In the genomic region with DNA sequence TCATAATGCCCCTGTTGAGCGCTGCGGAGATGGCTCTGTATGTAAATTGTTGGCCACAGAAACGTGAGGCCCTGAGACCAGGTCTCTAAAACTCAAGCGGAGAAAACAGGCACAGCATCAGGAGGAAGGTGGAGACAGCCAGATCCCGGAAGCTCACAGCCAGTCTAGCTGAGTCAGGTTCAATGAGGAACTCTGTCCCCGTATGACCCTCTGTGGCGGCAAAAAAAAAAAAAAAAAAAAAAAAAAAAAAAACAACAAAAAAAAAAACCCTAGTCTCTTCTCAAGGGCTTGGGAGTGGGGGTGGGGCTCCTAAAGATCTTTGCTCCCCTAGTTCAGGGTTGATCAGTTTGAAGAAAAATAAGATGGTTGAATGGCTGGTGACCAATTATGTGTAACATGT, we compare ENCODE assay signal across 18 mouse cellular contexts. TPM values are rescaled to one million over a fixed set of nuclear protein-coding genes. Genes with fewer than 3 reads are reported as not detected.
A peak's percentile ranks its signal among the peaks of the same experiment; 100 is the strongest.
DNase-seq lines count a peak whose midpoint lies in the region; ATAC-seq lines count a peak whose summit lies in the region.
"Had no signal": no experiment of that assay in that cellular context is flagged by ENCODE, and none has a peak within 500 bp of the region (broad histone marks: within the 10 kb centered on the region; RNA-seq: fewer than 3 reads in every experiment).

No protein-coding gene starts in this region.

- WGBS in midbrain, embryonic 14.5 days = 66% methylated on average over 7 of the region's 7 CpGs

- no peak overlapping the region for H3K4me2 ChIP-seq in midbrain, embryonic 14.5 days (ENCODE audit: low read length)
- H3K4me2 ChIP-seq: midbrain, embryonic 15.5 days; stomach, embryonic 15.5 days had no signal

- no peaks in the 10 kb centered on the region for H3K4me1 ChIP-seq in midbrain, embryonic 14.5 days (ENCODE audit: control insufficient read depth, insufficient read depth, low read length)
- H3K4me1 ChIP-seq: midbrain, embryonic 15.5 days; stomach, embryonic 15.5 days had no signal

- H3K36me3 ChIP-seq in midbrain, embryonic 14.5 days (ENCODE audit: control insufficient read depth, insufficient read depth, low read length) = no peaks in the 10 kb centered on the region
- H3K36me3 ChIP-seq: midbrain, embryonic 15.5 days; stomach, embryonic 15.5 days had no signal

- no peak overlapping the region for H3K27ac ChIP-seq in midbrain, embryonic 14.5 days (replicated peaks; ENCODE audit: low read depth, low read length)
- H3K27ac ChIP-seq: gastrocnemius, adult 2 months; hindbrain, postnatal 0 days; midbrain, embryonic 15.5 days; stomach, embryonic 15.5 days had no signal

- peak; percentile 95 for ATAC-seq in monocyte, adult 5-6 weeks (replicated peaks; ENCODE audit: insufficient number of reproducible peaks, low FRiP score, low TSS enrichment, poor library complexity, severe bottlenecking)
- ATAC-seq in midbrain, embryonic 14.5 days (ENCODE audit: low FRiP score, low TSS enrichment) = no peak
- ATAC-seq: hindbrain, postnatal 0 days; midbrain, embryonic 15.5 days had no signal

- H3K9me3 ChIP-seq in midbrain, embryonic 14.5 days (ENCODE audit: control insufficient read depth, low read length) = no peaks in the 10 kb centered on the region
- H3K9me3 ChIP-seq: midbrain, embryonic 15.5 days; stomach, embryonic 15.5 days had no signal

- no peak overlapping the region for H3K9ac ChIP-seq in midbrain, embryonic 14.5 days (replicated peaks; ENCODE audit: low read length)
- H3K9ac ChIP-seq: midbrain, embryonic 15.5 days; stomach, embryonic 15.5 days had no signal

- H3K4me3 ChIP-seq in midbrain, embryonic 14.5 days (replicated peaks; ENCODE audit: low read depth, low read length) = no peak overlapping the region
- H3K4me3 ChIP-seq: gastrocnemius, adult 2 months; midbrain, embryonic 15.5 days; stomach, embryonic 15.5 days had no signal

- peak; percentile 28 for DNase-seq in lung, postnatal 25 days (ENCODE audit: low spot score)
- DNase-seq in lung, postnatal 14 days = no peak
- peak; percentile 81 for DNase-seq in MEL-GATA-1-ER (ENCODE audit: extremely low read depth, low read depth)
- peak; percentile 26 to 43 for DNase-seq in kidney, adult 8-10 months
- no peak for DNase-seq in thymus, adult 18-20 months
- no peak for DNase-seq in midbrain, embryonic 14.5 days
- DNase-seq: cerebellum, adult 11-12 months; gastrocnemius, adult 2 months; right cerebral cortex, postnatal 25 days had no signal

- no peaks in the 10 kb centered on the region for H3K27me3 ChIP-seq in midbrain, embryonic 14.5 days (ENCODE audit: control insufficient read depth, insufficient read depth, low read length)
- H3K27me3 ChIP-seq: midbrain, embryonic 15.5 days; stomach, embryonic 15.5 days had no signal

RNA-seq across cellular contexts. Expression of gene Wfdc16, which starts 2.5 kb away (rescaled TPM):
- total RNA-seq in monocyte, adult 5-6 weeks (2017) = not detected in 3 replicates
- not detected in 2 replicates for polyA plus RNA-seq in midbrain, embryonic 14.5 days (2014; fragmentation: Nextera tagmentation; extraction: Ambion mirVana)
- total RNA-seq: adrenal gland, adult 18-20 months; gastrocnemius, adult 2 months; hindbrain, postnatal 0 days; layer of hippocampus, adult 8-10 months; left cerebral cortex, postnatal 25 days had no signal
- polyA plus RNA-seq: heart, embryonic 16.5 days; hindbrain, postnatal 0 days; liver, embryonic 16.5 days; midbrain, embryonic 15.5 days; stomach, embryonic 15.5 days had no signal

RNA-seq across cellular contexts. Expression of gene Wfdc10, which starts 14.7 kb away (rescaled TPM):
- total RNA-seq in monocyte, adult 5-6 weeks (2017) = not detected in 3 replicates
- not detected in 2 replicates for polyA plus RNA-seq in midbrain, embryonic 14.5 days (2014; fragmentation: Nextera tagmentation; extraction: Ambion mirVana)
- total RNA-seq: adrenal gland, adult 18-20 months; gastrocnemius, adult 2 months; hindbrain, postnatal 0 days; layer of hippocampus, adult 8-10 months; left cerebral cortex, postnatal 25 days had no signal
- polyA plus RNA-seq: liver, embryonic 16.5 days; midbrain, embryonic 15.5 days had no signal

RNA-seq across cellular contexts. Expression of gene Wfdc9, which starts 15.3 kb away (rescaled TPM):
- total RNA-seq in monocyte, adult 5-6 weeks (2017) = not detected in 3 replicates
- not detected in 2 replicates for polyA plus RNA-seq in midbrain, embryonic 14.5 days (2014; fragmentation: Nextera tagmentation; extraction: Ambion mirVana)
- total RNA-seq: adrenal gland, adult 18-20 months; gastrocnemius, adult 2 months; hindbrain, postnatal 0 days; layer of hippocampus, adult 8-10 months; left cerebral cortex, postnatal 25 days had no signal
- polyA plus RNA-seq: heart, embryonic 16.5 days; hindbrain, postnatal 0 days; liver, embryonic 16.5 days; midbrain, embryonic 15.5 days; stomach, embryonic 15.5 days had no signal

RNA-seq across cellular contexts. Expression of gene Wfdc8, which starts 27.7 kb away (rescaled TPM):
- total RNA-seq in monocyte, adult 5-6 weeks (2017) = not detected in 3 replicates
- polyA plus RNA-seq in midbrain, embryonic 14.5 days (2014; fragmentation: Nextera tagmentation; extraction: Ambion mirVana) = not detected in 2 replicates
- total RNA-seq: adrenal gland, adult 18-20 months; gastrocnemius, adult 2 months; hindbrain, postnatal 0 days; layer of hippocampus, adult 8-10 months; left cerebral cortex, postnatal 25 days had no signal
- polyA plus RNA-seq: heart, embryonic 16.5 days; hindbrain, postnatal 0 days; liver, embryonic 16.5 days; midbrain, embryonic 15.5 days; stomach, embryonic 15.5 days had no signal

RNA-seq across cellular contexts. Expression of gene Wfdc6b, which starts 27.8 kb away (rescaled TPM):
- total RNA-seq in monocyte, adult 5-6 weeks (2017) = not detected in 3 replicates
- polyA plus RNA-seq in midbrain, embryonic 14.5 days (2014; fragmentation: Nextera tagmentation; extraction: Ambion mirVana) = not detected in 2 replicates
- total RNA-seq: adrenal gland, adult 18-20 months; gastrocnemius, adult 2 months; hindbrain, postnatal 0 days; layer of hippocampus, adult 8-10 months; left cerebral cortex, postnatal 25 days had no signal
- polyA plus RNA-seq: heart, embryonic 16.5 days; hindbrain, postnatal 0 days; liver, embryonic 16.5 days; midbrain, embryonic 15.5 days; stomach, embryonic 15.5 days had no signal

Comparison
In these comparisons a context has a peak if more than half of its experiments do, and no peak if none do; other contexts are left out.
1. DNase-seq: peak in lung, postnatal 25 days (single experiment), MEL-GATA-1-ER (single experiment) and kidney, adult 8-10 months (2 of 2); none in lung, postnatal 14 days (single experiment), thymus, adult 18-20 months (0 of 2) and midbrain, embryonic 14.5 days (single experiment).